Mouse (Mus musculus) brain, embryonic 14.5 days (tissue): ENCODE measurements around the gene Fam83f.
A peak's percentile ranks its signal among the peaks of the same experiment; 100 is the strongest.

Source experiments
- CTCF ChIP-seq: fragments of 200-500 bp; IDR thresholded peaks from 2 replicates; pipeline ENCODE4 v1.5.1; 2012; ENCODE audit warnings: inconsistent platforms, mild to moderate bottlenecking, moderate library complexity, borderline replicate concordance; ENCODE audit not compliant: insufficient read depth, insufficient read length; ENCODE audit errors: extremely low read depth
- POLR2A ChIP-seq: fragments of 200-500 bp; IDR thresholded peaks from 2 replicates; pipeline ENCODE4 v1.6.1; 2012; ENCODE audit warnings: mild to moderate bottlenecking, inconsistent platforms, borderline replicate concordance; ENCODE audit not compliant: poor library complexity, insufficient read depth, insufficient read length, severe bottlenecking; ENCODE audit errors: extremely low read depth

DNA sequence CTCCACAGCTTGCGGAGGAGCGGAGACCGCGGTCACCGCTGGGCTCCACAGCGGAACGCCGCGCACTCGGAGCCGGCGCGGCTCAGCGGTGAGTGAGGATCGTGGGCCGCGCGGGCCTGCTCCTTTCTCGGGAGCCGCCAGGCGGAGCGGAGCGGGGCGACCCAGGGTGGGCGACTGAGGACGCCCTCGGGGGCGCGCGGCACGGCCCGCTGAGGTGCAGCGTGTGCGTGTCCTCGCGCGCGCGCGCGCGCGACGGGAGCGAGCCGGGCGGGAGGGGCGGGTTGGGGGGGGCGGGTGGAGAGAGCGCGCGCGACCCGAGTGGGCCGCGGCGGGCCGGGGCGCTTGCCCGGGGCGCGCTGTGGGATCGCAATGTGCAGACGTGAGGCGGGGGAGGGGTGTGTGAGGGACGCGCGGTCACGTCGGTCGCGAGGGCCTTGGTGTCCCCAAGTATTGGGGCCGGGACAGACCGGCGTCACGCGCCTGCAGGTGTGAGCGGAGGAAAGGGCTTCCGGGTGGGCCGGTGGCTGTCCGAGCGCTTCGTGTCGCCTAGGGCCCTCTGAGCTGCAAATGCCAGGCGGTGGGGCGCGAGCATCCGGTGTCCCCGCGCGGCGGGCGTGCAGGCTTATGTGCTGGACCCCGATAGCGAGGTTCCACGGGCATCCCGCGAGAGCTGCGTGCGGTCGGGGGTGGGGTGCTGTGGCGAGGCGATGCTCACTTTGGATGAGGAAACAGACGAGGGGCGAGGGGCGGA is 39.9 kb downstream of the Fam83f start:
- TF ChIP-seq CTCF (no peak), POLR2A (0 out of 2 replicates have a peak, but pooled peaks have one; percentile 11)
